Mouse (Mus musculus) urinary bladder, postnatal 4 days (tissue): ENCODE data around the gene Ermp1.

Experiments
- DNase-seq, 2 experiments: peaks; one replicate each; pipeline ENCODE4 v3.0.0; 2021 to 2022; ENCODE audit warnings: low spot score in 2 of 2

The Ermp1 gene

DNA sequence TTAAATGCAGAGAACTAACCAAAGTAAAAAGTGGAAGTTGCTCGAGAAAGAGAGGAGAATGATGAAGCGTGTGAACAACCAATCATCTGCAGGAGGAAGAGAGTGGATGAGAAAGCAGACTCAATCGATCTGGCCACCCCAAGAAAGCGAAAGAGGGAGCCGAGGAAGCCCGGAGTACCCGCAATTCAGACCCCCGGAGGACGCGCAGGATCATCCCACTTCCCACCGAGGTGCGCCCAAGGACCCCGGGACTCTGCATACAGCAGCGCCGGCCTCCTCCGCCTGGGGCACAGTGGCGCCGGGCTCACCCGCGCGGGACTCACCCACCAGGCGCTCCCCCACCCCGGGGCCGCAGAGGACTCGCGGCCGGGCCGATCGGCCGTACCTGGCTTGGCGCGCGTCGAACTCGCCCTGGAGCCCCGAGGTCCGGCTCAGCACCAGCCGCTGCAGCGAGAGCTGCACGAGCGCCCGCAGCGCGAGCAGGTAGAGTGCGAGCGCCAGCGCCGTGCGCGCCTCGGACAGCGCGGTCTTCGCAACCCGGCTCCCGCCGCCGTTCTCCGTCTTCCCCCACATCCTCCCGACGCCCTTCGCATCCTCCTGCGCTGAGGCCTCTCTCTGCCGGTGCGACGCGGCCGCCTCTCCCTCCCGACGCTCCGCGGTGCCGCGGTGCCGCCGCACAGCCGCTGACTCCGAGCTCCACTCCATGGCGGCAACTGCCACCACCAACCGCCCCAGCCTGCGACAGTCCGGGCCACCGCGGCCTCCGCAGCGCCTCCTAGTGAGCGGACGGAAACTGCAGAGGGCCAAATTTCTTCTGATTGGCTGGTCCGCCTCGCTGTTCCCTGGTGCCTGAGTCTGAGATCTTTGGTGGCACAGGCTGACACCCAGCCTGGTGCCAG lies at the start of gene Ermp1:
Gene Ermp1, minus strand, starts transcription at position 765 of the 899 bp plus-strand sequence.
- DNase-seq = peak; percentile 89 to 95

DNA sequence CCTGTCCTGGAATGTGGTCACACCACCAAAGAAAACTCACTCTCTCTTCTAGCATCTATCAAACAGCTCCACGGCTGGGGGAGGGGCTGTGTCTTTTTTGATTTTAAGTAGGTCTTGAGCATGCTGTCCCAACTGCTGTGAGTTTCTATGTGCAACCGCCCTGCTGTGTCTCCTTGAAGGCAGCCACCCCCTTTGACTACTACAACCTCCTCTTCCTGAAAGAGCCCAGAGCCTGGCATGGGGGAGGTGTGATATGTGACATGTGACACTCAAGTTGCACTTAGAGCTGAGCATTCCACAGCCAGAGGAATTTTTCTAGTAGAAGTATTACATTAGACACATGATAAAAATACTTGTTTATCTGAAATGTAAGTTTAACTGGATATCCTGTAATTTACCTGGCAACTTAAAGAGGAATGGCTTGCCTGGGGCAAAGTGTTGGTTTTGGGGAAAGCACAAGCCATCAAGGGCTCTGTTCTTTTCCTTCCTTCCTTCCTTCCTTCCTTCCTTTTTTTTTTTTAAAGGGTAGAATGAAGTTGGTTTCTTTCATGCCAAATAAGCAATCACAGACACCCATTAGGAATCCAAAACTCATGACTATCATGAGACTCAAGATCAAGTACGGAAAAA lies 49.1 kb upstream of the Ermp1 start, which contains the start of gene Mlana:
Gene Mlana, plus strand, starts transcription at position 580 of the 630 bp plus-strand sequence.
- no peak for DNase-seq

DNA sequence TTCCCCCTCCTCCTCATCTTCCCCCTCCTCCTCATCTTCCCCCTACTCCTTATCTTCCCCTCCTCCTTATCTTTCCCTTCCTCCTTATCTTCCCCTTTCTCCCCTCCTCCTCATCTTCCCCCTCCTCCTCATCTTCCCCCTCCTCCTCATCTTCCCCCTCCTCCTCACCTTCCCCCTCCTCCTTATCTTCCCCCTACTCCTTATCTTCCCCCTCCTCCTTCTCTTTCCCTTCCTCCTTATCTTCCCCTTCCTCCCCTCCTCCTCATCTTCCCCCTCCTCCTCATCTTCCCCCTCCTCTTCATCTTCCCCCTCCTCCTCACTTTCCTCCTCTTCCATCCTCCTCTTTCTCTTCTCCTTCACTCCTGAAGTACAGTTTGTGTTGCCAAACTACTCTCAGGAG lies 48.6 kb upstream of the Ermp1 start:
- DNase-seq = no peak

DNA sequence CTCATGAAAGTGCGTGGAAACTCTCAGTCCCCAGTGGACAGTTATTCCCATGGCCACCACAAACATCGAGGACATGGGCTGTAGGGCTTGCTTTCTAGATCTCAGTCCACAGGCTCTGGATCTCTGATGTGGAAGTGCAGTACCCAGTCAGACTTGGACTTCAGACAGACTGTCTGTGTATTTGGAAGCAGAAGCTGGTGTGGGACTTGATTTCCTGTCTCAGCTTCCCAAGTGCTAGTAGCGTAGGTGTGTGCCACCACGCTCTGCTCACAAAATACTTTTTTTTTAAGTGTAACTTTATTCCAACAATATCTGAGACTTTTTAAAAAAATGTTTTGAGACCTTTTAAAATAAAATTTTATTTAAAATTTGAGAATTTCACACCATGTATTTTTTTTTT lies 48.1 kb upstream of the Ermp1 start:
- DNase-seq = no peak

DNA sequence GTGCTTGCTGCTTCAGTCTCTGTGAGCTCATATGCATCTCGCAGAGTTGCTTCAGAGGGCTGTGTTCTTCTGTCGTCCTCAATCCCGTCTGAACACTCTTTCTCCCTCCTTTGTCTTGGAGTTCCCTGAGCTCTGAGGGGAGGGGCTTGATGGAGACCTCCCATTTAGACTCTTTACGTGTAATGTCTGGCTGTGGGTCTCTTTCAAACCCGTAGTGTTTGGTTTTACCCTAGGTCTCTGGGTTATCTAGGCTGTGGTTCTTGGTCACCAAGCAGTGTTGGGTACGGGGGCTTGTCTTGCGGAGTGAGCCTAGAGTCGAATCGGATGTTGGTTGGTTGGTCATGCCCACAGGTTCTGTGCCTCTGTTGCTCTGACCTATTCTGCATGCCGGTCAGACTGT lies 46.9 kb upstream of the Ermp1 start:
- DNase-seq = no peak

DNA sequence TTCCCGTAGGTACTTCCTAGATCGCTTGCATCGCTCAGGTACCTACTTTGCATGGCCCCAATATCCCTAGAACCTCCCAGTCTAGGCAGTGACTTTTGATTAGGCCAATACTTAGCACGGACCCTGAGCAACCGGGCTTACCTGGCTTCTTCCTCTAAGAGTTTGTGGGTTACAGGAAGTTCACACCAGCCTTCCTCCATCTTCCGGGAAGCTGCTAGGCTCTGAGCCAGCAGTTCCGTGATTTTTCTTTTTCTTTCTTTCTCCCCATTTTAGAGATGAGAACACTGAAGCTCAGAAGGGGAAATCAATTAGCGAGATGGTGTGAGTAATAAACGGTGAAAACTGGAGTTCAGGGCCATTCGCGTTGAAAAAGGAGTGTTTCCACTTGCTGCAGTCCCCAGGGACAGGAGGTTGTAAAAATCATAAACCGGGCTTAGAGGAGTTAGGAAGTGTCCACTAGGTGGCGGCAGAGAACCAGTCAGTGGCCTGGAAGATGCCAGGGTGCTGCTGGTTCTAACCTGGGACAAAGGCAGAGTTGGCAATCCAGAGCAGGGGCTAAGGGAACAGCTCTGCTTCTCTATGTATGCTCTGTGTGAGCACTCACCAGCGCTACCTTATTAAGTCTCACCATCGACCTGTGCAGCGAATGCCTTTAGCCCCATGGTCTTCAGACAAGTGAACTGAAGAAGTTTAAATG lies 35.8 kb upstream of the Ermp1 start:
- DNase-seq = no peak

DNA sequence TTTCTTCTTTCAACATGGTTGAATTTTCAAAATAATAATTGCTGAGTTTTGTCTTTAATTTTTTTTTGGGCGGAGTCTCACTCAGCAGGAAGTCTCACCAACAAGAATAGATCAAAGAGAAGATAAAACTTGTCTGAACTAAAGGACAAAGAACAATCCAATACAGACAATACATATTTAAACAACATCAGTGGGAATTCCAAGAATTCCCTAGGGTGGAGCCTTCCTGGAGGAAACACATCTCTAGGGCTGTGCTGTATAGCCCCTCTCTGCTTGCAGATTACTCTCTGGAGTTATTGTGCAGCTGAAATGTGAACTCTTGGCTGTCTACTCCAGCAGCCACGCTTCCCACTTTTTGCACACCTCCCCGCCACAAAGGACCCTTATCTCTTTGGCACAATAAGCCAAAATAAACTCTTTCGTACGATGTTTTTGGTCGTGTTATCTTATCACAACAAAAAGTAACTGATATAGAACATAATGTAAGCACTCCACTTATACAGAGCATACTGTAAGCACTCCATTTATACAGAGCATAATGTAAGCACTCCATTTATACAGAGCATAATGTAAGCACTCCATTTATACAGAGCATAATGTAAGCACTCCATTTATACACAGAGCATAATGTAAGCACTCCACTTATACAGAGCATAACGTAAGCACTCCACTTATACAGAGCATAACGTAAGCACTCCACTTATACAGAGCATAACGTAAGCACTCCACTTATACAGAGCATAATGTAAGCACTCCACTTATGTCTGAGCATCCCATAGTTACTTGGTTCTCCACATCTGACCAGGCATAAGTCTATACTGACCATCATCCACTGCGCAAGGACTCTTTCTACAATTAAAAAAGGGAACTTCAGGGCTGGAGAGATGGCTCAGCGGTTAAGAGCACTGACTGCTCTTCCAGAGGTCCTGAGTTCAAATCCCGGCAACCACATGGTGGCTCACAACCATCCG lies 32.3 kb upstream of the Ermp1 start:
- no peak for DNase-seq

DNA sequence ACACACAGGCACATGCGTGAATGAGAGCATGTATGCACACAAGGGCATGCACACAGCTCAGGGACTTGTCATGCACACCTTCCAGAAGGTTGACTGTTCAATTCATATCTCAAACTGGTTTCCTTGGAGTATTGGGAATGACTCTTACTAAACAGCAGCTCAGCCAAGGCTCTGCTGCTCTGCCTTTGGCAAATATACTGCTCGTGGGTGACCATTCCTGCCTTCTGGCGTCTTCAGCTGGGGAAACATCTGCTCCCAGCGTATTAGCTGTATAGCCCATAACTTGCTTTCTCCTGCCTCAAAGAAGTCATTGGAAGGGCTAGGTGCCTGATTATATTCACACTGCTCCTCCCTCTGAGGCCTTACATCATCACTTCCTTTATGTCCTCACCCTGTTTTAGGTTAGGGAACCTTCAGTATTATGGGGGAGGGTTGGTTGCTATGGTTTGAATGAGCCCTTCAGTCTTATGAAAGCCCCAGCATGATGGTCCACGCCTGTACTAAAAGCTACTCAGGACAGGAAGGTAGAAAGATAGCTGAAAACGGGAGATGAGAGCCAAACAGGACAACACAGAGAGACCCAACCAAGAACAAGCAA lies 30.1 kb upstream of the Ermp1 start:
- DNase-seq = no peak

DNA sequence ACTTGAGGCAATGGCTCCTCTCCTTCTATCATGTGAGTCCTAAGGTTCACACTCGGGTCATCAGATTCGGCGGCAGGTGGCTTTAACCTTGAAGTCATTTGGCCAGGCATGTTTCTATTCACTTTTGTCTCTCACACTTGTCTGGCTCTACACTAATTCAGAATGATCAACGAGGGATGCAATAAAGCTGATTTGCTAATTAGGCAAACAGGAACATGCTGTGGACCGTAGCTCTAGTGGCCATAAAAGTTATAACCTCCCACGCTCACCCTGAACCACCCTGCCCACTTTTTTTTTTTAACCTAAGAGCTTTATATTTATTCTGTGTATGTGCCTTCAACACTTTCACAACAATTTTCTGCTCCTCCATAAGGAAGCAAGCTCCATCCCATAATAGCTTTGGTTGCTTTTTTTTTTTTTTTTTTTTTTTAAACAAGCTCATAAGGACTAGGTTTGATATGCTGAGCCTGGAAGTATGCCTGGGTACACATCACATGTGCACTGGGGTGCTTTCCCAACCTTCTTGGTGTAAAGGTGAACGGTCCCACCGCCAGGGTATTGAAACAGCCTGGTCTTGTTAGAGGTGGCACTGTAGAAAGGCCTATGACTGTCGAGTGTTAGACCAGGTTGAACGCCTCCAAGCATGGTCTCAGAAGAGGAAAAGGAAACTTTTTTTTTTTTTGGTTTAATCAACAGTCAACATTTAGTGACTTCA lies 28.4 kb upstream of the Ermp1 start:
- DNase-seq = no peak

DNA sequence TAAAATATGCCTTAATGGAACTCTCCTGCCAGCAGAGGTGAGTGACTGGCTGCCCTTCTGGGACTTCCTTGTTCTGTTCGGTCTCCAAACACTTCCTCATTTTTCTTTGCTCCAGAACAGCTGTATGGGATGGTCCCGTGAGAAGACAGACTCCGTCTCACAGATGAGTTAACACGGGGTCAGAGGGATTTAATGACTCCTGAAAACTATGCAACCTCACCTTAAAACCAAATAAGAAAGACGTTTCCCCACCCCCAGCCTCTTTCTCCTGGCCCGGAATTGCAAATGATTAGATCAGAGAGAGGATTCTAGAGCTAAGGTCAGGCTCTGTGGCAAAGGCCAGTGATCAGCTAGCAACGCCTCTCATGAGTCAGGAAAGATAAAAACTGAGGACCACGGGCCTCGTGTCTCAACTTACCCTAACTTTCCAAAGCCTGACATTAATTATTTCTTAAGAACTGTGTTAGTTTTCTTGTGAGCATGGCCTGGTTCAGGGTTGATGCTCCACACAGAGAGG lies 27.4 kb upstream of the Ermp1 start:
- no peak for DNase-seq

DNA sequence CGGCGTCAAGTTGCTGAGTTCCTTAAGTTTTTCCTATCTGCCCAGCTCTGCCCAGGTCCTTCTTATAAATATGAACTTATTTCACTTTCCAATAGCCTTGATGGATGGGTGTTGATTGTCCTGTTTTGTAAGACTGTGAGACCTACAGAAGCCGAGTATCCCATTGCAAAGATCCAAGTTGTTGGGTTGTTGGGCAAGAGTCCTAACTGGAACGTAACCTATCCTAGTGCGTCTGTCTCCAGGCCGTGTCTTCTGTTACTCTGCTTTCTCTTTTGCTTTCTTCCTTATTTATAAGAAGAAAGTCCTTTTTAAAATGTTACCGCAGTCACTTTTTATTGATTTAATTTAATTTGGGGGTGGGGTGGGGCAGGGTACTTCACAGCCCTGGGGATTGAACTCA lies 26.7 kb upstream of the Ermp1 start:
- no peak for DNase-seq

DNA sequence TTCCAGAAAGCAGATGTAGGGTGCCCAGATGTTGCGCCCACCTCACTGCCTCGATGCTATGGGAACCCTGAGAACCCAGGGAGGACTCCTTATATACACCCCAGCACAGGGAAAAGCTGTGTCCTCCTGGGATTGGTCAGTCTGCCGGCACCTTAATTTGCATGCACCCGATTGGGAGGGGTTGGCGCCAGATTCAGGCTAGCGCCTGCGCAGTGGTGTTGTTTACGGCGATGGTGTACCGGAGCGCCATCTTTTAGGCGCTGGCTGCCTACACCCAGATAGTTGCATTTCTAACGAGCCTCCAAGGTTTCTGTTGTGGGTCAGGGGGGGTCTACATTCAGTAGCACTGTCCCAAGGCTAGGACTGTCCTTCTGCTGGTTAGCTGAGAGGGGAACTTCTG lies 24.4 kb upstream of the Ermp1 start:
- peak in 1 of 2 experiments; percentile 15 for DNase-seq

DNA sequence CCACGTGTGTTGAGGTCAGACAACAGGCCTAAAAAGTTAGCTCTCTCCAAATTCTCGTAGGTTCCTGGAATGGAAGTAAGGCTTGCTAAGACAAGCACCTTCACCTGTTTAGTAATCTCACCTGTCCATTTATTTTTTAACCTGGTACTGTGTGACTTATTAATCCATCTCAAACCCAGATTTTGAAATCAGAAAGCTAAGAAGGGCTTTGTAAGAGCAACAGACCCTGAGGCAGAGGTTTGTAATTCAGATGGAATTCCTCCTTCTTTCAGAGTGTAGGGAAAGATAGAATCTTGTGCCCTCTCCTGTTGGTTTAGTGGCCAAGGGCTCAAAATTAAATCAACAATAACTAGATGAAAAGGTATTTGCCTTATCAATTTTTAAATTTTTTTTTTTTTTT lies 22.9 kb upstream of the Ermp1 start:
- DNase-seq = no peak

DNA sequence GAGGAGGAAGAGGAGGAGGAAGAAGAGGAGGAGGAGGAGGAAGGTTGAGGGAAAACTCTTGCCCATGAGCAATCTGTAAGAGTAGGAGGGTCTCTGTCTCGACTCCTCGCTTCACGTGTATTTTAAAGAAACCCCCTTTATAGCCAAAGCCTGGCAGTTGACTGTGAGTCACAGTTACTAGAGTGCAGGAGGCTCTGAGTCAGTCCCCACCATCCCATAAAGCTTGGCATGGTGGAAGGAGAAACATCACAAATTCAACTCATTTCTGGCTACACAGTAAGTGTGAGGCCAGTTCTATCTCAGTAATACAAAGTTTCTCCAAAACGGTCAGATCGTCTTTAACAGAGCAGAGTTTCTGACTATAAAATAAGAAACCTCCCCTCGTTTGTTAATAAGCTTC lies 22.0 kb upstream of the Ermp1 start:
- no peak for DNase-seq

DNA sequence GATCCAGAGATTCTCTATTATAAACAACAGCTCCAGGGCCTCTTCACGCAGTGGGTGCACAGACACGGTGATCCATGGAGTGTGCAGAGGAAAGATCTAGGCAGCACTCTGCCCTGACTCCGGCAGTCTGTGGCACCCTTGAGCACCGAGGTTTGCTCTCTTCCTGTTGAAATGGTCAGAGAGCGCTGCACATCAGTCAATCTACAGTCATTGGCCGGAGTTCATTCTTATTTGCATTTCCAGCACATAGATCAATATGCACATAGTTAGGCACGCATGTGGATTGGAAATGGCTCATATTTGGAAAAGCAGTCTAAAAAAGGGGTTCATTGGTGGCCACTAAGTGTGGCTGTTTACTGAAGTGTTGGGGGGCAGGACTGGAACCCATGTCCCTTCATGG lies 19.9 kb upstream of the Ermp1 start:
- DNase-seq = no peak

DNA sequence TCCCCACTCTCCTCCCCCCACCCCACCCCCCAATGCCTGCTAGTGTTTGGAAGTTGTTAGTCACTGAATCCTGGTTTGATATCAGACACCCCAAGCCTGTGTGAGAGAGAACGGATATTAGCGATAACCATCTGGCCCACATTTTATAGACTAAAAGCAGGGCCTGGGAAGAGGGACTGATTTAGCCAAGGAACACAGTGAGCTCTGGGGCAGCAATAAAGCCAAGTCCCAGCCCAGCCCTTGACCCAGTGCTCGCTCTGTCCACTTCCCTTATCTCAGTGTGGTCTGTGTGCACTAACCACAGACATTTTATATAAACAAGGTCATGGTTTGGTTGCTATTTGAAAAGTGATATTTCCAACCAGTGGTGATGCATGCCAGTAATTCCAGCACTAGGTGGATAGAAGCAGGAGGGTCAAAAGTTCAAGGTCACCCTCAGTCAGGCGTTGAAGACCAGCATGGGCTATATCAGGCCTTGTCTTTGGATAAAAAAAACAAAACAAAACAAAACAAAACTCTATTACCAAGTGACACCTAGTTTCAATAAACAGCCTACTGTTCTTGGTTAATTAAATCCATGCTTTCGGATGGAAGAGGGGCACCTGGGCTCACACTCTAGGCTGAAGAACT lies 18.9 kb upstream of the Ermp1 start:
- peak in 1 of 2 experiments; percentile 43 for DNase-seq

DNA sequence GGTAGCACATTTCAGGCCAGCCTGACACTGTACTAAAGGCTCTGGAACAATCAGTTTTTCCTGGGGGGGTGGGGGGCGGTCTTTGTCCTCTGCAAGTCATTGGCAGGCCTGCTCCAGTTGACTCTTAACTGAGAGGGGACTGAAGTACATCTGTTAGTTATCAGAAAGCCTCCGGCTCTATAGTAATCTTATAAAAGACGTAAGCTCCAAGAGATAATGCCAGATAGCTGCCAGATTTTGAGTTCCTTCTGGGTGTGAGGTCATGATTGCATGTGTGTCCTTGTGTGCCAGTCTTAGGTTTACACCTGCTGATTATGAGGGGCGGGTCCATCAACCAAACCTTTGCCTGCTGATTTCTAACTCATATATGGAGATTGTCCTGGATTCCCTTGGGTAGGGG lies 17.9 kb upstream of the Ermp1 start:
- no peak for DNase-seq

DNA sequence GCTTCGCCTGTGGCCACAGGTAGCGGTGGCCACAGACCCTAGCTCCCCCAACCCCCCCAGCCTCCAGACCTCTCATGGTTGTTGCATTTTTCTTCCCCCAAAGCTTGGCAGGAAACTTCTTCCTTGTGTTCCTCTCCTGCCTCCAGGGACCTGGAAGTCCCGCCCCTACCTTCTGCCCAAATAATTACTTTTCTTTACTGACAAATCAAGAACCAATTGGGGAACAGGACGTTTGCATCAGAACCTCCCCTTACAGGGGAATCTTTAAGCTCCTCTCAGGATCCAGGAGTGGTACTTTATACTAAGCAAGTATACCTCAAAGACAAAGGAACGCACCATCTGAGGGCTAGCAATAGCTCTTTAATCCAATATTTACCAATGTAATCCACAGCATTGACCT lies 16.7 kb upstream of the Ermp1 start:
- DNase-seq = no peak

DNA sequence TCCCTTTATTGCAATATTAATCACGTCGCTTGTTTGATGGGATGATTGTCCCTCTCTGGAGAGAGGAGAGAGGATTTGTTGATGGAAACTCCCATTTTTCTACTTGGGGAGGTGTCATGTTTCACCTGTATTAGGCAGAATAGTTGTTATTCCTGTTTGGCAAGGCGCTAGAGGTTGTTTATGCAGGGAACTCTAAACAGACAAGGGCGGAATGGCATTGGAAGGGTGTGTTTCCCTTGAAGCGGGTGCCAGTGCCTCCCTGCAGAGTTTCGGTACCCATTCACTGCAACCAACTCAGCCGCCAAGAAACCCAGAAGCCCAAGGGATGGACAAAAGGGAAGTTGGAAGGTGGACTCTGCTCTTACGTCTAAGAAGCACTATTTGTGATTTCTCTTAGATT lies 15.6 kb upstream of the Ermp1 start:
- DNase-seq = no peak
